Mouse (Mus musculus) fat pad, adult 2 months (tissue): Measurements from ENCODE around the gene Fam120a.

ENCODE experiments used
- DNase-seq: peaks from one replicate; pipeline ENCODE4 v3.0.0-alpha.2; 2011; ENCODE audit warnings: low read depth, low spot score; ENCODE audit errors: extremely low read depth

Gene Fam120a

DNA sequence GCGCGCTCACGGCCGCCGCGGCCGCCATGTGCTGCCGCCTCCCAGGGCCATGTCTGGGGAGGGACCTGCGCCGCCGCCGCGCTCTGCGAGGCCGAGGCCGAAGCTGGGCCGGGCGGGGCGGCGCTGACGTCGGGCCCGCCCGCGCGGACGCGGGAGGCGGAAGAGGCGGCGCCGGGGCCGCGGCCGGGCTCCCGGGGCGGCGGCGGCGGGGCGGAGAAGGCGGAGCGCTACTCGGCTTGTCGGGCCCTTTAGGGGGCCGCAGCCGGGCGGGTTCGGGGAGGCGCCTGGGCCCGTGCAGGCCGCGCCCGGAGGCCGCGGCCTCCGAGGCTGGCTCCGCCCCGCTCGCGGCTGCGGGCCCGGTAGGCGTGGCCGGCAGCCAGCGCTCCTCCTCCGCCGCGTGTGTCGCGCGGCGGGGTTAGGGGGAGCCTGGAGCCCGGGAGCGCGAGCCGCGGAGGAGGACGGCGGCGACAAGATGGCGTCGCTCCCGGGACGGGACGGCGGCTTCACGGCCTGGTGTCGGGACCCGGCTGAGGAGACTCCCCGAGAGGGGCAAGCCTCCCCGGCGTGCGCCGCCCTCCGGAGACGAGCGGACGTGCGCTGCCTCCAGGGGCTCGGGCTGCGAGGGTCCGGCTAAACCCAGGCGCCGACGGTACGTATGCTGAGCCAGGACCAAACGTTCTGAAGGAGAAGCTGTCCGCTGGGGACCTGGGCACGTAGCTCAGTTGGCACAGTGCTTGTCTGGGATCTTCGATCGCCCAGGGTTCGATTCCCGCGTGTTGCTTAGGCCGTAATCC, at the start of gene Fam120a:
TSS of gene Fam120a (minus strand) at position 62 of the 794 bp plus-strand sequence.
- DNase-seq, result no peak

DNA sequence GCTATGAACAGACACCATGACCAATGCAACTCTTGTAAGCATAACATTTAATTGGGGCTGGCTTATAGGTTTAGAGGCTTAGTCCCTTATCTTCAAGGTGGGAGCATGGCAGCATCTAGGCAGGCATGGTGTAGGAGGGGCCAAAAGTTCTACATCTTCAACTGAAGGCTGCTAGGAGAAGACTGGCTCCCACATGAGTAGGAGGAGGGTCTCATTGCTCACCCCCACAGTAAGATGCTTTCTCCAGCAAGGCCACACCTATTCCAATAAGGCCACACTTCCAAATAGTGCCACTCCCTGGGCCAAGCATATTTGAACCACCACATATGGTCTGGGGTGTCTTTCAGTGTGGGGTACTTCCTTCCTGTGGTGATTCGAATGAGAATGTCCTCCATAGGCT, 49.6 kb upstream of the Fam120a start:
- no peak for DNase-seq

DNA sequence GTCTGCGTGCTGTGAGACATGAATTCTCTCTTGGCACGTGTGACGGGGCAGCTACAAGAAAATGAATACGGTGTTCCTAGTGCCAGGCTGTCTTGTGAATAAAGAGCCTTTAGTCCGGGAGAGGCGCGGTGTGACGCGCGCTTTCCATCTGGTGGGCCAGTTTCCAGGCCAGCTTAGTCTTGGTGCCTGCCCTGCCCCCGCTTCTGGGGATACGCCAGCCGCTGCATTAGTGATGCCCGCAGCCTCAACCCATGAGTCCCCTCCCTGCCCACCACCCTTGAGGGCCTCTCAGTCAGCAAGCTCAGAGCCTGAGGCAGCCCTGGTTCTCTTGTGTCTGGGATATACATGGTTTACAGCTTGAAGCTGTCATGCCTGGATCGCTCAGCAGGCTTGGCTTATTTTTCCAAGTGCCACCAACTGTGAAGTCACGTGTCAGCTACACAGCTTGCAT, 48.5 kb upstream of the Fam120a start:
- DNase-seq, result no peak

DNA sequence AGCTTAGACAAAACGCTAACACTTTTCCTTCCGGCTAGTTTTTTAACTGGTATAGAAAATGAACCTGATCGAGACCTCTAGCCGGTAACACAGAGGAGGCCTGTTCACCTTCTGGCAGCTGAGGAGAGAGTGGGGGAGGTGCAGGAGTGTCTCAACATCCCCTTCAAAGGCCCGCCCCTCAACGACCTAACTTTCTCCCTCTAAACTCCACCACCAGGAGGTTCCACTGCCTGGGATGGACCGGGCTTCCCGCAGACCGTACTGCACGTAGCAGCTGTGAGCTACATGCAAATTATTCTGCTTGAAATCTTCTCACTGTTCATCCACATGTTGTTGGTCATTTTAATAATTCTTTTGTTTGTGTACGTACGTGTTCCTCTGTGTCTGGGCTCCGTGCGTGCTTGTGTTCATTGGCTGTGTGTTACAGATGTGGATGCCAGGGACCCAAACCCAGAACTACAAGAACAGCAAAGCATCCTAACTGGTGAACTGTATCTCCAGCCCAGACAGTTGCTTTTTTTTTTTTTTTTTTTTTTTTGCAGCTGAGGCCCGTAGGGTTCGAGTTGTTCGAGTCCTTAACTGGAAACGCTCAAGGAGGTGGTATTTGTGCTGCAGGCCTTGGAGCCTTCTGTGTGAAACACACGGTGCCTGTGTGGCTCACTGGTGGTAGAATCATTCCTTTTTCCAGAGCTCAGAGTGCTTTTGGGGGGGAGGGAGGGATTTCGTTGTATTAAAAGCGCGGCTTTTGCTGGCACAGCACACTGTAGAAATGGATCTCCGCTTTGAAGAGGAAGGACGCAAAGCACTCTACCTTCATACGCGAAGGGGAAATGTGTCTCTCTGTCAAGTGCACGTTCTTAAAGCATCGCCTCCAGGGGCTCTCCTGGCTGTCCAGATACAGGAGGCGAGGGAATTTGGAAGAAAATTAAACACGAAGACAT, 47.8 kb upstream of the Fam120a start:
- DNase-seq, result no peak

DNA sequence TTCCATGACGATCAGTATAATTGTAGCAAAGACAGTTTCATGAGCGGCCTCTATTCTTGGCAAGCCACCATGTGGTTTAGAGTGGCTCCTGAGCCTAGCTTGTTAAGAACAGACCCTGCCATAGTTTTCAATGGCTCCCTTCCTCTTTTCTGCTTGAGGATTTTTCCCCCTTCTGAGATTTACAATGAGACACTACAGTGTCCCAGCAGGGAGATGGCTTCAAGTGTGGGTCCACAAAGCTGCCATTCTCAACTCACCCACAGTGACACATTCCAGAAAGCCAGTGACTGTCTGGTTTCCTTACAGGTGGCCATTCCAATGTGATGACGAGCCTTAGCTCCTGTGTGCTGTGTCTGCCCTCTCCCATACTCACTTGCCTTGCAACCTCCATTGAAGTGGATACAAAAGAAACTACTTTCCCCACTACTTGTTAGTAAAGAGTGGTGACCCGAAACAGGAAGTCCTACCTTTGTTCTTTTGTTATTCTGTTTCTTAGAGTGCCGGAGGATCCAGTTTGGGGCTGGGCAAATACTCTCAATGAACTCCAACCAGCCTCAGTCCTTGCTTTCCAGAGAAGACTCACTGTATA, 45.5 kb upstream of the Fam120a start:
- no peak for DNase-seq

DNA sequence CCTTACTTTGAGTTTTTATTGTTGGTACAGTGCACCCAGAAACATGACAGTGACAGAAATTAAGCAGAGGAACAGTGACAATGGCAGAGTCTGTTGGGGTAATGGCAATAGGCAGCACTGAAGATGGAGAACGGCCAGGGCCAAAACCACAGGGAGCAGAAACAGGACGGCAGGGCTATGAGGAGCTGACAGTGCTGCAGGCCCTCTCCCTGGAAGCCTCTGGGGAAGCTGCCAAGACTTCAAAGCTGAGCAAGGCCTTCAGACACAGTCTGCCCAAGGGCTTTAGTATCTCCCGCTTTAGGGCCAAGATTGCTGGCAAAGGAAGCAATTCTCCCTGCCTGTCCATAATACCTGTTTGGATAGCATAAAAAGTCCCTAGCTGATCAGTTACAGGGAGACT, 33.9 kb upstream of the Fam120a start:
- no peak for DNase-seq

DNA sequence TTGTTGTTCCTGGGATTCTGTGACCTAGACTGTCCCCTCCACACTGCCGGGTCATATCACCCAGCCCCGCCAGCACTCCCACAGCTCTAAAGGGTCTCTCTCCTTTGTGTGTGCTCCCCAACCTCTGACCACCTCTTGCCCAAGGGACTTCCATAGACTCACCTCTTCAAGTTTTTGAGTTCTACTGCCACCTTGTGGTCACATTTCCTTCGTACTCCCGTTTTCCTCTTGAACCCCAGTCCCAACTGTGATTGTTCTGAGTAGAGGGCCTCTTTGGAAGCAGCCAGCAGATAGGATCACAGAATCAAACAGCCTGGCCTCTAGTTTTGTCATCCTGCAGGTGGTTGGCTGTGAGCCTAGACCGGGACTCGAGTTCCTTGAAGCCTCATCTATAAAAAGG, 30.8 kb upstream of the Fam120a start:
- DNase-seq, result no peak

DNA sequence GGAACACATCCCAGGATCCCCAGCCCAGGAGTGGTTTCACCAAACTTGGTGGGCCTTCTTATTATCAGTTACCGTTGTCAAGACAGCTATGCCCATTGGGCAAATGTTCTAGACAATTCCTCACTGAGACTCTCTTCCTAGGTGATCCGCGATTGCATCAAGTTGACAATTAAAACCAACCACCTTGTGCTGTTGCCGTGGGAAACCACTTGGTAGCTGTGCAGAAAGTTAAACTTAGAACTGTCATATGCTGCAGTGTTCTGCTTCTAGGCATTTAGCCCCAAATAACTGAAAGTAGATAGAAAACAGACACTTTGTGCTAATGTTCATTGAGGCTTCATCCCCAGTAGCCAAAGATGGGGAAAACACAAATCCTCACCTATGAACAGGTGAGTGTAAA, 28.9 kb upstream of the Fam120a start:
- no peak for DNase-seq

DNA sequence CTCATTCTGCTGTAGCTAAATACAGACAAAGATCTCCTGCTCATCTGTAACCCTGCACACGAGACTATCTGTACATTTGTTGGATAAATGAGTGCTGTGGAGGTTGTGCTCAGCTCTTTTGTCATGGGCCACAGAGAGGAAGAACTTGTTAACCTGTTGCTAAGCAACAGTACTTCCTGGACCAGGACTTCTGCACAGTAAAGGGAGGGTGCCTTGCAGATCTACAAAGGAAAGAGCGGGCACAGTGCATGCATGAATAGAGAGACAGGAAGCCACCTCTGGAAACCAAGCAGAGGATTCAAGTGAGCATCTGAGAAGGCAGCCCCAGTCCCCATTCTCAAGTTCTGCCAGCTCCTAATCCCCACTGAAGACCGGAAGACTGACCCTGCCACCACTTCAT, 27.1 kb upstream of the Fam120a start:
- no peak for DNase-seq

DNA sequence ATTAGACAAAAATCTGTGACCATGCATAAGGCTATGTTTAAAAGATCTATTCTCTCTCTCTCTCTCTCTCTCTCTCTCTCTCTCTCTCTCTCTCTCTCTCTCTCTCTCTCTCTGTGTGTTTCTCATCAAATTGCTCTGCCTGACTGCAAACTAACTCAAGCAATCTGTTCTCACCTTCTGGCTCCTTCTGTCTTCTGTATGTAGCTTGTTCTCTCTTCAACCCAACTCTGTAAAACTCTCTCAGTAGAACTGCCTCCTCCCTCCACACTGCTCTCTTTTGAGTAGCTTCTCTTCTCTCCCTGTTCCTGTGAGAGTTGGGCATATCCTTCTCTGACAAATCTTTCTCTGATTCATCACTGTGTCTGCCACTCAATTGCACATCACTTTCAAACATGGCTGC, 25.1 kb upstream of the Fam120a start:
- no peak for DNase-seq

DNA sequence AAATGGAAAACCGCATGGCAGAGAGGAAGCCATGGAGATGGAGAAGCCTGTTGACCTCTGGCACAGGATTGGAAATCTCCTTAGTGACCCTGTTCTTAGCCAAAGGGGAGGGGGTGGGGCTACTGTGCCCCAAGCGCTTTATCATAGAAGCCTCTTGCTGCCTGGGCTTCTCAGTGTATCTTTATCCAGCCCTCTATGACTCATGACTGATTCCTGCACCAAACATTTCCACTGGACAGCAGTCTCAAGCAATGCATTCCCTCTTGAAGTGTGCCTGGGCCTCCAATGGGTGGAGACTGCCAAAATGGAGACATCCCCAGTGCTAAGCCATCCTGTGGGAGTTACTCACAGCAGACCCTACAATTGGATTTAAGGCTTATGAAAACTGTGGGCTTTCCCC, 22.3 kb upstream of the Fam120a start:
- DNase-seq, result no peak

DNA sequence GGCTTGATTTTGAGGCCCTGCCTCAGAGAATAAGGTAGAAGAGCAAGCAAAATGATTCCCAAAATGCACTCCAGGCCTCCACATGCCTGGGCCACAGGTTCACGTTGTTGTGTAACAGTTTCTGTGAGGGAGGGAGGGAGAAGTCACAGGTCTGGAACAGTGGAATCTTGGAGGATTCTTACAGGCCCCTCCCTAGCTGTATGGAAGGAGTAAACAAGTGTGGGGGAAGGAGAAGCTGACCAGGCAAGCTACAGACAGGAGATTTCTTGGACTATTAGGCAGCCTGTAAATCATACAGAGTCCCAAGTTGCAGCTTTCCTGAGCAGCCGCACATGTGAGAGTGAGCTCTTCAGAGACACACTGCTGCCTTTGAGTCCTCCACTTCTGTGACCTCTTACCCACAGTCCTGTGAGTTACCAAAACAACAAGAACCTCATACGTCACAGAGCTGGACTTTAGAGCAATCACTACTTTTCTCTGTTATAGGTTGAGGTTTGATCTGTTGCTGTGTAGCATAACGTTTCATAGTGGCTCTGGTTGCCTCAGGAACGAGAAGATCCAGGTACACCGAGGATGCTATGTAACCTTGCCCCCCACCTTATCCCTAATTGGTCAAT, 14.8 kb upstream of the Fam120a start:
- no peak for DNase-seq

DNA sequence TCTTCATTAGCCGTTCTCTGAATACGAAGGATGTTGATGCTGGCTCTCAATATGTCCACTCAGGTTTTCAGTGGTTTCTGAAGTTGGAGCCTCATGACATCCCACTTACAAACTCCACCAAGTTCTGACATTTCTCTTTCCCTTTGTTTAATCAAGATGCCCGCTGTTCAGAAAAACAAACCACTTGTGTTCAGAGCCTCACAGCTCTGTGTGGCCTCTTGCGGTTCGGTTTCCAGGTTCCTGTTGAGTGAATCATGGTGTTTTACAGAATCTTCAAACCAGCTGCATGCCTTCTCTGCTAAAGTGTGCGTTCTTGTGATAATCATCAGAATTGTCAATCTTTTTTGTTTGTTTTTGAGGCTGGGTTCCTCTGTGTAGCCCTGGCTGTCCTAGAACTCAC, 11.3 kb upstream of the Fam120a start:
- DNase-seq, result no peak

DNA sequence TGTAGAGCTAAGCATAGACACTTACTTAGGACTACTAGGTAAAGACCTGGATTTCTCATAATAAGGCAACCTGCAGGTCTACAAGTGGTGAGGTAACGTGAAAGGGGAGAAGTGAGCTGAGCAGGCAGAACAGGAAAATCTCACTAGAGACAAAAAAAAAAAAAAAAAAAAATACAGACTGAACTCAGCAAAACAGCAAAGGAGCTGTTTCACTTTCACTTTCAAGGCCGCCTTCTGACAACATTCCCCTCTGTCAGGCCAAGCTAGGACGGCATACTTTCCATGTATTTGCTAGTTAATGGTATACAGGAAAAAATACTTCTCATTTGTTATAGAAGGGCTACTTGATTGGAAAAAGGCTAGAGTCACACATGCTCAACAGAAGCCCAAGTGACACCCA, 10.0 kb upstream of the Fam120a start:
- no peak for DNase-seq

DNA sequence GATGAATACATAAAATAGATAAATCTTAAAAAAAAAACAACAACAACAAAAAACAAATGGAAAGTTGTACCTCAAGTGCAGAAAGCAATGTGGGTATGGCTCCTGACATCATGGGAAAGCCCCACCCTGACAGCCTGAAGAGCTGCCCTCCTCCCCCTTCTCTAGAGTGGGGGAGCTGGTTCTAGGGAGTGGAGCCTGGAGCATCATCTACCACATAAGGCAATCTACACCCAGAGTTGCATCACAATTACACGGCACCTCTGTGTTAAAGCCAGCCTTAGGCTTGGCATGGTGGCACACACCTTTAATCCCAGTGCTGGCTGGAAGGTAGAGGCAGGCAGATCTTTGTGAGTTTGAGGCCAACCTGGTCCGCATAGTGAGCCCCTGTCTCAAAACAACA, 6.9 kb upstream of the Fam120a start:
- no peak for DNase-seq

DNA sequence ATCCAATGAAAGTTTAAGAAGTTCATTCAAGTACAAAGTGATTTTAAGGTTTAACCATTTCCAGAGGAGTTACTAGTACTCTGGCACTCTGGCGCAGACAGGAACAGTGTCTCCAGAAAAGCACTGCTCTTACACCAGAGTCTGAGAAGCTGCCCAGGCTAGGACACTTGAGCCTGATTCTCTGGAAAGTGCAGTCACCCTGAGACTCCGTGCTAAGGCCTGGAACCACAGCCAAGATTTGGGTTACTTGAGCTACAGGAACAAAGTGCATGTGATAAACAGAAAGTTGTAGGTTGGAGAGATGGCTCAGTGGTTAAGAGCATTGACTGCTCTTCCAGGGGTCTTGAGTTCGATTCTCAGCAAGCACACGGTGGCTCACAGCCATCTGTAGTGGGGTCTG, 6.4 kb upstream of the Fam120a start:
- no peak for DNase-seq

DNA sequence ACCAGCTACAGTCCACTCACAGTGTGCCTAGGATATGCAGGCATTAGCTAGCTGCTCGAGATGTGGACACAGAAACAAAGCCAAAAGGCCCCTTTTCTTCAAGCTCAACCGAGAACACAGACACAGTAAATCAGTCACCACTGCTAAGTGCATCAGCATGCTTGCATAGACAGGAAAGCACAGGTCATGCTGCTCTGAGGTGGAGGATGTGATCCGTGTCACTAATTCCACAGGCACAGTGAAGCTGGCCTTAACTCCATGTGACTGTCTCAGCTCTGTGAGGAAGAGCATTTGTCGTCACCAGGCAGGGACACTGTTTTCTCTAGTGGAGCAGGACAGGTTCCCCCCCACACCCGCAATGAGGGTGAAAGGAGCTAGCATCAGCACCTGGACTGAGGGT, 5.4 kb upstream of the Fam120a start:
- DNase-seq, result no peak

DNA sequence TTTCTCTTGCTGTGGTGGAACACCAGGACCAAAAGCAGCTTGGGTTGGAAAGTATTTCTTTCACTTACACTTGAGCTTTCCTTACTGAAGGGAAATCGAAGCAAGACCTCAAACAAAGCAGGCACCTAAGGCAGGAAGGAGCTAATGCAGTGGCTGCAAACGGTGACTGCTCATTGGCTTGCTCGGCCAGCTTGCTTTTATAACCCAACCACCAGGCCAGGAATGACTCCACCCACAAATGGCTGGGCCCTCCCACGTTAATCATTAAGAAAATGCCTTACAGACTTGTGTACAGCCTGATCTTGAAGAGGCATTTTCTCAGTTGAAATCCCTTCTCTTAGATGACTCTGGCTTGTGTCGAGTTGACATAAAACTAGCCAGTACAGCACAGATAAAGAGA, 3.2 kb upstream of the Fam120a start:
- no peak for DNase-seq

DNA sequence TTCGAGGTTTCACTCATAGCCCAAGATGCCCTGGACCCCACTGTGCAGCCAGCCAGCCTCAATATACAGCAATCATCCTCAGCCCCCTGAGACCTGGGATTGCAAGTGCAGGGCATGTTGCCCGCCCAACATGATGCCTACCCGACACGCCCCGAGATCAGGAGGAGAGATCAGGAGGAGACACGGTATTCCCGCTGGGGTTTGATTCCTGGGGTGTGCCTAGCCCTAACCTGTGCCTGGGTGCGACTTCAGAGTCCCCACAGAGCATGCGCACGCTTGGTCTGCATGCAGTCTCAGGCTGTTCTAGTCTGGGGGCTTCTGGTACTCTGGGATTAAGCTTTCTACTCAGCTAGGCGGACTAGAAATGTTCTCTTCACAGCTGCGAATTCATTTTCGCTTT, 2.7 kb upstream of the Fam120a start:
- DNase-seq, result no peak

DNA sequence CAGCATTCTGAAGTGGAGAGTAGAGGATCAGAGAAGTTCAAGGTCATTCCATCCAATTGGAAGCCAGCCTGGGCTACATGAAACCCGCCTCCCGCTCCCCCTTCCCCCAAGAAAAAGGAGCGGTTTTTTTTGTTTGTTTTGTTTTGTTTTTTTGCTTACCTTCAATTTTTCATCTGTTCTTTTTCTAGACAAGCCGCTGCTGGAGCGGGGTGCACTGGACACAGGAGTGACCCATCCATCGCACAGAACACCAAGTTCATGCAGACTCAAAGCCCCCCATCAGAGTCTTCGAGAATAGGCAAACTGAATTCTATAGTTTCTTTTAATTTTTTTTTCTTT, 902 bp upstream of the Fam120a start:
- no peak for DNase-seq
